Mouse (Mus musculus): Measurements from ENCODE around the gene Olfr1006.
"Not testable (repeated sequence)": the region's sequence is repeated elsewhere in the genome, so short reads cannot be mapped to it uniquely, and the experiment has no call there.

Olfr1006 gene

DNA sequence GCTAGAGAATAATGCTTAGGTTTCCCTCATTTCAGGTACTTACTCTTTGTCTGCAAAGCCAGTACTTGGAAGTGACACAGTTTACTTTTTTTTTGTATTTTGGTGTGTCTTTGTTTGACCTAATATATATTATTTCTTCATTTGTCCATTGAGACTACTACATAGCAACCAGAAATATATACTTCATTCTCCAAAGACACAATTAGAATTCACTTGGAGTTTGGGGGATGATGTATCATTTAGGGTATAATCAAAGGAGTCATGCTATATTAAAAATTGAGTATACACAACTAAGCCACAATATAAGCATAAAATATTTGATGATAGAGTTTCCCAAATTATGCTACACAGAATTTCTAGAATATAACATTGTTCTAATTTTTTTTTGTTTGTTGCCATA is at the start of gene Olfr1006:
Gene Olfr1006 (minus strand): TSS at position 101 of the 400 bp plus-strand sequence.
- DNase-seq (ENCODE audit: extremely low read depth, low read depth, low spot score), result no peak

- no peak for DNase-seq (ENCODE audit: extremely low read depth, low read depth, low spot score)
These were observed 47.2 kb upstream of the Olfr1006 start for GRCm38 (mm10) chr2:85725793-85726192.

DNA sequence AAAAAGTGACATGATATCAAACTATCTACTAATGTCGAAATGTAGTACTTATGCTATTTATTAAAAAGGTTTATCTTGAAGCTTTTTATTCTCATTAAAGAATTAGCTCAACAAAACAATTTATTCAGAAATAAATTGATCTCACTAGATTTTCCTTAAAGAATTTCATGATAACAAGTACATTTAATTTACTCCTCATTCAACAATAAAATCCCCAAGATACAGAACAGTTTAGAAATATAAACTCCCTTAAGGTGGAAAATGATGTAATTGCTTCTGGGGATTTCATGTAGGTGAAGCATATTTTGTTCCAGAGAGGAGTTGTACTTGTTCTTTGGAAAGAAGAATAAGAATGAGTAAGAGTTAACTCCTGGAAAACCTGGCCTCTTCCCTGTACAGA is 36.6 kb upstream of the Olfr1006 start, which contains the start of gene Olfr1009:
Gene Olfr1009 (plus strand): TSS at position 301 of the 400 bp plus-strand sequence.
- DNase-seq (ENCODE audit: extremely low read depth, low read depth, low spot score), result no peak

DNA sequence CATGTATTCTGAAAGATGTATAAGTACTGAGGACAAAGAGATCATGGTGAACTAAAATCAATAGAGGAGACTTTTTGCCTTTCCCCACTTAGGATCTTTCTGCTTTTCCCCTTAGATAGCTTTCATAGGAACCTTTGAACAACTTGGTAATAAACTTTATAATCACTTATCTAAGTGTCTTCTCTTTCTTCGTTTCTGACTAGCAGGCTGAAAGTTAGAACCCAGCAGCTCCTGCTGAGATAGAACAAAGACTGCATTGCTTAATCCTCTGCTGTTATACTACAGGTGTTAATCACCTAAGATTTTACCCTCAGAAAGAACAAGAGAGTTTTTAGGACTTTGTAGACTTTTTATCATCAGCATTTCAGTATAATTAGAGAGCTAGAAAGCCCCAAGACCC is 32.6 kb upstream of the Olfr1006 start:
- no peak for DNase-seq (ENCODE audit: extremely low read depth, low read depth, low spot score)

DNA sequence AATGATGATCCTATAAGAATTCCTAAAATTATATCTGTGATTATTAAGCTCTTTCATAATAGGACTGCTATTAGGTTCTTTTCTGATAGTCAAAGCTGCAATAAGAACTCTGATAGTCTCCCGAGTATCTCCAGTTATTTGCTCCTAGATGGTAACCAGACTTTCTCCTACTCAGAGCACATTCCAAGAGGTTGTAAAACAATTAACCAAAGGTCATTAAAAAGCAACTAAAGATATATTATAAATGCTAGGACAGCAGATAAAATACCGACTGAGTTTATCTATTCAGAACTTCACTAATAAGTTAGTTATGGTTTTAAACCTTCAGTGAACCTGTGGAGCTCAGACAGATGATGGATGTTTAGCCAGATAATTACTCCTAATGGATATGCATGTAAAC is 32.1 kb upstream of the Olfr1006 start:
- DNase-seq (ENCODE audit: extremely low read depth, low read depth, low spot score), result not testable (repeated sequence)

DNA sequence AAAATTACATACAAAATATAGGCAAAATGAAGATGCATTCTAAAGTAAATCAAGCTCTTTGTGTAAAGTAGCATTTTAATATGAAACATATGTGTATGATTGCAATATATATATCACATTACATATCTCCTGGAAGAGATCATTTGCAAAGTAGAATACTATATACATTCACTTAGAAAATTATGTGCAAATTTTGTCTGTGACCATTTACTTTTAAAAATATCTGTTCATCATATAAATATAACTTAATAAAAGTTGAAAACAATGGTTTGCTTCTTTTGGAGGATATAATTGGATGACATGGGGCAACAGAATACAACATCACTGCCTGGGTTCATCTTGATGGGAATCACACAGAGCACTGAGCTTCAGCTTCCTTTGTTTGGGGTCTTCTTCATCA is 10.6 kb upstream of the Olfr1006 start, which contains the start of gene Olfr1008:
Gene Olfr1008 (plus strand): TSS at position 301 of the 400 bp plus-strand sequence.
- DNase-seq (ENCODE audit: extremely low read depth, low read depth, low spot score), result no peak

DNA sequence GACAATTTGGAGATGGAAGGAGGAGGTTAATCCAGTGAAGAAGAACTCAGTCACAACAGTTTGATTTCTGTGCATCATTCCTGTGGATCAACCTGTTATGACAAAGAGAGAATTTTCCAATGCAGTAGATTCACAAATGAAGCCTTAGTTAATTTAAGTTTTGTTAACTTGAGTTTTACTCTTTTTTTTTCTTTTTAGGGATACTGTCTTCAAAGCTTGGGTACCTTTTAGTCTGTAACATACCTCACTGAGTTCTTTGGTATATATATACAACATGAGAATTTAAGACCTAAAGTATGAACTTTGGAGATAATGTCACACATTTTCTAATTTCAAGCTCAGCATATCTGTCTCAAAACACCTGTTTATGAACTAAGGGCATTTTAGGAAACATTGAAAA is 14.2 kb downstream of the Olfr1006 start, which contains the start of gene Olfr154:
Gene Olfr154 (minus strand): TSS at position 101 of the 400 bp plus-strand sequence.
- not testable (repeated sequence) for DNase-seq (ENCODE audit: extremely low read depth, low read depth, low spot score)

- DNase-seq (ENCODE audit: extremely low read depth, low read depth, low spot score), result no peak
These were observed 28.0 kb downstream of the Olfr1006 start, which contains the start of gene Olfr1002 for GRCm38 (mm10) chr2:85650604-85651003. Gene Olfr1002 (minus strand): TSS chr2:85650704.

Measured in fat pad, adult 2 months (tissue).